Mouse (Mus musculus): ENCODE data around the gene Tmem158. TPM values are rescaled to one million over a fixed set of nuclear protein-coding genes. Genes with fewer than 3 reads are reported as not detected.

Tmem158 gene
- total RNA-seq, 2 experiments from 2014 or later: 59.1 to 64.8 TPM

Other genes starting within 250 kb of the Tmem158 start
- gene Tmem42, start 239.4 kb downstream of the Tmem158 start, total RNA-seq (2021): 10 to 100 TPM; 29.0 to 32.3 TPM
- 1 to 10 TPM in 1 of 2 experiments, under 1 TPM in 1; 0.54 to 2.9 TPM for gene Tgm4, start 226.0 kb downstream of the Tmem158 start, total RNA-seq (2021)
- gene Zdhhc3, start 147.6 kb downstream of the Tmem158 start, total RNA-seq (2021): 10 to 100 TPM; 59.8 to 77.8 TPM
- 10 to 100 TPM; 37.2 to 41.7 TPM for gene Exosc7, start 147.5 kb downstream of the Tmem158 start, total RNA-seq (2021)
- 1 to 10 TPM; 3.5 to 4.0 TPM for gene Clec3b, start 109.8 kb downstream of the Tmem158 start, total RNA-seq (2021)
- under 1 TPM; 0.14 to 0.27 TPM for gene Cdcp1, start 44.7 kb downstream of the Tmem158 start, total RNA-seq (2021)
- gene Lars2, start 106.2 kb upstream of the Tmem158 start, total RNA-seq (2021): 100 to 1,000 TPM in 1 of 2 experiments, 10 to 100 TPM in 1; 38.5 to 668 TPM
- gene Limd1, start 217.9 kb upstream of the Tmem158 start, total RNA-seq (2021): 1 to 10 TPM; 6.2 to 6.8 TPM